Mouse (Mus musculus) midbrain, embryonic 13.5 days (tissue): ENCODE results near the gene Psmc1. TPM values are rescaled to one million over a fixed set of nuclear protein-coding genes. Genes with fewer than 3 reads are reported as not detected.

Experiments used
- ATAC-seq: fragments of 200-750 bp; cut with Nextera tagmentation; 2 replicates; pipeline ENCODE4 v1.8.0; 2017; ENCODE audit warnings: mild to moderate bottlenecking, moderate TSS enrichment, moderate library complexity
- H3K27ac ChIP-seq: fragments of 300-500 bp; sonication (generic); 2 replicates; pipeline ENCODE4 v1.5.1; 2015; ENCODE audit warnings: inconsistent platforms, mild to moderate bottlenecking, moderate library complexity
- H3K27me3 ChIP-seq: fragments of 300-500 bp; sonication (generic); 2 replicates; pipeline ENCODE4 v1.6.1; 2015; ENCODE audit warnings: mild to moderate bottlenecking, inconsistent platforms
- H3K36me3 ChIP-seq: fragments of 300-500 bp; sonication (generic); 2 replicates; pipeline ENCODE4 v1.6.1; 2015; ENCODE audit warnings: mild to moderate bottlenecking, inconsistent platforms
- H3K4me1 ChIP-seq: fragments of 300-500 bp; sonication (generic); replicated peaks from 2 replicates; pipeline ENCODE4 v1.6.1; 2015; ENCODE audit warnings: inconsistent platforms
- H3K4me2 ChIP-seq: fragments of 300-500 bp; sonication (generic); replicated peaks from 2 replicates; pipeline ENCODE4 v1.6.1; 2015; ENCODE audit warnings: moderate library complexity, mild to moderate bottlenecking, inconsistent platforms
- H3K4me3 ChIP-seq: fragments of 300-500 bp; sonication (generic); replicated peaks from 2 replicates; pipeline ENCODE4 v1.5.1; 2015; ENCODE audit warnings: mild to moderate bottlenecking, inconsistent platforms
- H3K9ac ChIP-seq: fragments of 300-500 bp; sonication (generic); replicated peaks from 2 replicates; pipeline ENCODE4 v1.6.1; 2015; ENCODE audit warnings: mild to moderate bottlenecking, inconsistent platforms
- H3K9me3 ChIP-seq: fragments of 300-500 bp; sonication (generic); 2 replicates; pipeline ENCODE4 v1.6.1; 2016; ENCODE audit warnings: mild to moderate bottlenecking, inconsistent platforms
- WGBS: fragments of 180-500 bp; shearing (Covaris S2); methylation state at CpG from one replicate; pipeline ENCODE4 v1.1.7; 2015; 5-methylcytosine and 5-hydroxymethylcytosine counted together
- polyA plus RNA-seq: library from polyadenylated mRNA; unstranded; fragments of >200 nt; fragmentation: Nextera tagmentation; extraction: Ambion mirVana; gene quantifications from 2 replicates; pipeline ENCODE4 v1.2.1, GENCODE M21; 2015

The Psmc1 gene
- polyA plus RNA-seq, 1 experiment from 2014 or later: 281 TPM

- Histone ChIP-seq H3K4me1 (no peaks in the 10 kb centered on the region), H3K36me3 (peaks cover 90% of the 10 kb centered on the region), H3K27me3 (no peaks in the 10 kb centered on the region), H3K9ac (no peak overlapping the region), H3K27ac (peak overlapping the region; percentile 19; the same call in 1 of the 2 replicates), H3K9me3 (no peaks in the 10 kb centered on the region), H3K4me2 (no peak overlapping the region), H3K4me3 (no peak overlapping the region)
- no peak for ATAC-seq
- WGBS: 90% methylated on average over 17 of the region's 17 CpGs
Observed at GRCm38 (mm10) chr12:100126968-100127865, 17.3 kb downstream of the Psmc1 start.

- H3K4me1 ChIP-seq: no peaks in the 10 kb centered on the region
- H3K36me3 ChIP-seq: peaks cover 89% of the 10 kb centered on the region
- no peak for ATAC-seq
- WGBS: 79% methylated on average over 8 of the region's 8 CpGs
- no peaks in the 10 kb centered on the region for H3K9me3 ChIP-seq
- no peaks in the 10 kb centered on the region for H3K27me3 ChIP-seq
- H3K4me2 ChIP-seq: no peak overlapping the region
- H3K9ac ChIP-seq: no peak overlapping the region
- no peak overlapping the region for H3K27ac ChIP-seq
- no peak overlapping the region for H3K4me3 ChIP-seq
Observed at GRCm38 (mm10) chr12:100127866-100128480, 18.0 kb downstream of the Psmc1 start.

GRCm38 (mm10) chr12:100128522-100128921 is 18.6 kb downstream of the Psmc1 start:
- H3K9me3 ChIP-seq: no peaks in the 10 kb centered on the region
- no peak overlapping the region for H3K4me3 ChIP-seq
- no peak overlapping the region for H3K9ac ChIP-seq
- no peak overlapping the region for H3K4me2 ChIP-seq
- H3K36me3 ChIP-seq: peaks cover 89% of the 10 kb centered on the region
- ATAC-seq: no peak
- H3K4me1 ChIP-seq: no peaks in the 10 kb centered on the region
- 90% methylated on average over 6 of the region's 6 CpGs for WGBS
- H3K27me3 ChIP-seq: no peaks in the 10 kb centered on the region
- no peak overlapping the region for H3K27ac ChIP-seq

GRCm38 (mm10) chr12:100128961-100129360 is 19.0 kb downstream of the Psmc1 start:
- ATAC-seq: no peak
- 88% methylated on average over 8 of the region's 8 CpGs for whole genome bisulfite sequencing
- Histone ChIP-seq H3K27me3 (no peaks in the 10 kb centered on the region), H3K9me3 (no peaks in the 10 kb centered on the region), H3K4me3 (no peak overlapping the region), H3K36me3 (peaks cover 89% of the 10 kb centered on the region), H3K4me1 (no peaks in the 10 kb centered on the region), H3K9ac (no peak overlapping the region), H3K4me2 (no peak overlapping the region), H3K27ac (no peak overlapping the region)

- Histone ChIP-seq H3K4me3 (no peak overlapping the region), H3K9me3 (no peaks in the 10 kb centered on the region), H3K9ac (no peak overlapping the region), H3K27ac (no peak overlapping the region), H3K4me1 (no peaks in the 10 kb centered on the region), H3K27me3 (no peaks in the 10 kb centered on the region), H3K4me2 (no peak overlapping the region), H3K36me3 (peaks cover 86% of the 10 kb centered on the region)
- no peak for ATAC-seq
- WGBS: 93% methylated on average over 9 of the region's 9 CpGs
Observed at GRCm38 (mm10) chr12:100131167-100131566, 21.2 kb downstream of the Psmc1 start.

- Histone ChIP-seq H3K4me2 (no peak overlapping the region), H3K27ac (no peak overlapping the region), H3K4me1 (no peaks in the 10 kb centered on the region), H3K9ac (no peak overlapping the region), H3K9me3 (no peaks in the 10 kb centered on the region), H3K36me3 (peaks cover 86% of the 10 kb centered on the region), H3K4me3 (no peak overlapping the region), H3K27me3 (no peaks in the 10 kb centered on the region)
- peak; percentile 75 for ATAC-seq
- 45% methylated on average over 8 of the region's 8 CpGs for WGBS
Observed at GRCm38 (mm10) chr12:100131655-100132054, 21.7 kb downstream of the Psmc1 start.

GRCm38 (mm10) chr12:100134395-100134936 is 24.5 kb downstream of the Psmc1 start:
- no peak overlapping the region for H3K27ac ChIP-seq
- ATAC-seq: no peak
- no peaks in the 10 kb centered on the region for H3K27me3 ChIP-seq
- no peaks in the 10 kb centered on the region for H3K4me1 ChIP-seq
- no peak overlapping the region for H3K4me2 ChIP-seq
- H3K9ac ChIP-seq: no peak overlapping the region
- no peak overlapping the region for H3K4me3 ChIP-seq
- 82% methylated on average over 11 of the region's 11 CpGs for WGBS
- H3K36me3 ChIP-seq: peaks cover 88% of the 10 kb centered on the region
- H3K9me3 ChIP-seq: no peaks in the 10 kb centered on the region

GRCm38 (mm10) chr12:100135117-100135516 is 25.2 kb downstream of the Psmc1 start:
- ATAC-seq: no peak
- 89% methylated on average over 3 of the region's 3 CpGs for WGBS
- no peaks in the 10 kb centered on the region for H3K27me3 ChIP-seq
- H3K4me2 ChIP-seq: no peak overlapping the region
- H3K4me1 ChIP-seq: no peaks in the 10 kb centered on the region
- H3K4me3 ChIP-seq: no peak overlapping the region
- no peaks in the 10 kb centered on the region for H3K9me3 ChIP-seq
- peaks cover 88% of the 10 kb centered on the region for H3K36me3 ChIP-seq
- H3K9ac ChIP-seq: no peak overlapping the region
- no peak overlapping the region for H3K27ac ChIP-seq

GRCm38 (mm10) chr12:100142848-100143523 is 33.0 kb downstream of the Psmc1 start:
- WGBS: 96% methylated on average over 11 of the region's 11 CpGs
- Histone ChIP-seq H3K27me3 (no peaks in the 10 kb centered on the region), H3K9ac (no peak overlapping the region), H3K36me3 (peaks cover 96% of the 10 kb centered on the region), H3K27ac (no peak overlapping the region), H3K9me3 (no peaks in the 10 kb centered on the region), H3K4me3 (no peak overlapping the region), H3K4me1 (no peaks in the 10 kb centered on the region), H3K4me2 (no peak overlapping the region)
- ATAC-seq: no peak

- H3K9ac ChIP-seq: no peak overlapping the region
- no peaks in the 10 kb centered on the region for H3K4me1 ChIP-seq
- peaks cover 98% of the 10 kb centered on the region for H3K36me3 ChIP-seq
- H3K4me2 ChIP-seq: no peak overlapping the region
- ATAC-seq: no peak
- H3K27me3 ChIP-seq: no peaks in the 10 kb centered on the region
- H3K9me3 ChIP-seq: no peaks in the 10 kb centered on the region
- no peak overlapping the region for H3K4me3 ChIP-seq
- WGBS: 94% methylated on average over 9 of the region's 9 CpGs
- no peak overlapping the region for H3K27ac ChIP-seq
Observed at GRCm38 (mm10) chr12:100143737-100144136, 33.8 kb downstream of the Psmc1 start.

- Histone ChIP-seq H3K27me3 (no peaks in the 10 kb centered on the region), H3K9ac (no peak overlapping the region), H3K36me3 (peaks cover 98% of the 10 kb centered on the region), H3K27ac (no peak overlapping the region), H3K4me2 (no peak overlapping the region), H3K9me3 (no peaks in the 10 kb centered on the region), H3K4me1 (no peaks in the 10 kb centered on the region), H3K4me3 (no peak overlapping the region)
- ATAC-seq: no peak
- 92% methylated on average over 5 of the region's 5 CpGs for WGBS
Observed at GRCm38 (mm10) chr12:100144269-100144668, 34.3 kb downstream of the Psmc1 start.

GRCm38 (mm10) chr12:100152466-100152865 is 42.5 kb downstream of the Psmc1 start:
- Histone ChIP-seq H3K27ac (no peak overlapping the region), H3K4me3 (no peak overlapping the region), H3K9me3 (no peaks in the 10 kb centered on the region), H3K36me3 (peaks cover 40% of the 10 kb centered on the region), H3K4me2 (no peak overlapping the region), H3K4me1 (no peaks in the 10 kb centered on the region), H3K27me3 (no peaks in the 10 kb centered on the region), H3K9ac (no peak overlapping the region)
- no peak for ATAC-seq
- 93% methylated on average over 7 of the region's 7 CpGs for WGBS
